Mouse (Mus musculus): ENCODE data around the gene Arhgef17.

GRCm38 (mm10) chr7:100961146-100961545, 29.2 kb upstream of the Arhgef17 start:
- TF ChIP-seq ZNF384 (IDR thresholded peaks at IDR 0.05; ENCODE audit: low read depth, low read length), result no peak
- TF ChIP-seq MAFK (IDR thresholded peaks at IDR 0.05; ENCODE audit: insufficient read depth, low read depth, low read length), result no peak
